Mouse (Mus musculus) lung, postnatal 0 days (tissue): Measurements from ENCODE around the gene Mmp11. TPM values are rescaled to one million over a fixed set of nuclear protein-coding genes. Genes with fewer than 3 reads are reported as not detected.

Source experiments
- ATAC-seq: fragments of 200-750 bp; cut with Nextera tagmentation; 2 replicates; pipeline ENCODE4 v1.8.0; 2017; ENCODE audit warnings: moderate library complexity
- DNase-seq: peaks from one replicate; pipeline ENCODE4 v3.0.0-alpha.2; 2016; ENCODE audit warnings: low spot score
- H3K27ac ChIP-seq: fragments of 300-500 bp; sonication (generic); 2 replicates; pipeline ENCODE4 v1.5.1; 2014; ENCODE audit warnings: antibody characterized with exemption, mild to moderate bottlenecking, low read length, mixed read lengths
- H3K27me3 ChIP-seq: fragments of 300-500 bp; sonication (generic); replicated peaks from 2 replicates; pipeline ENCODE4 v1.6.1; 2014; ENCODE audit warnings: low read length, mixed read lengths; ENCODE audit not compliant: insufficient read depth
- H3K36me3 ChIP-seq: fragments of 300-500 bp; sonication (generic); 2 replicates; pipeline ENCODE4 v1.6.1; 2014; ENCODE audit warnings: low read length, mixed read lengths; ENCODE audit not compliant: insufficient read depth
- H3K4me1 ChIP-seq: fragments of 300-500 bp; sonication (generic); 2 replicates; pipeline ENCODE4 v1.6.1; 2014; ENCODE audit warnings: antibody characterized with exemption, low read depth, low read length, mixed read lengths; ENCODE audit not compliant: insufficient read depth
- H3K4me2 ChIP-seq: fragments of 300-500 bp; sonication (generic); replicated peaks from 2 replicates; pipeline ENCODE4 v1.6.1; 2014; ENCODE audit warnings: low read depth, mild to moderate bottlenecking, low read length, moderate library complexity, mixed read lengths
- H3K4me3 ChIP-seq: fragments of 300-500 bp; sonication (generic); 2 replicates; pipeline ENCODE4 v1.5.1; 2014; ENCODE audit warnings: low read depth, low read length
- H3K9ac ChIP-seq: fragments of 300-500 bp; sonication (generic); replicated peaks from 2 replicates; pipeline ENCODE4 v1.6.1; 2014; ENCODE audit warnings: low read depth, mild to moderate bottlenecking
- H3K9me3 ChIP-seq: fragments of 300-500 bp; sonication (generic); 2 replicates; pipeline ENCODE4 v1.6.1; 2016; ENCODE audit warnings: low read length, mixed read lengths
- CTCF ChIP-seq: IDR thresholded peaks from 2 replicates; pipeline ENCODE4 v1.5.1; 2016; ENCODE audit warnings: antibody characterized with exemption, mild to moderate bottlenecking
- EP300 ChIP-seq: IDR thresholded peaks from 2 replicates; pipeline ENCODE4 v1.6.1; 2016; ENCODE audit warnings: antibody characterized with exemption, mild to moderate bottlenecking, control low read depth
- WGBS: fragments of 180-500 bp; shearing (Covaris S2); extraction: QIAGEN DNeasy Blood & Tissue Kit; methylation state at CpG from one replicate; pipeline ENCODE4 v1.1.7; 2014; 5-methylcytosine and 5-hydroxymethylcytosine counted together
- polyA plus RNA-seq: library from polyadenylated mRNA; unstranded; fragments of >200 nt; fragmentation: Nextera tagmentation; extraction: Ambion mirVana; gene quantifications from 2 replicates; pipeline ENCODE4 v1.2.1, GENCODE M21; 2015

Gene Mmp11
- polyA plus RNA-seq, 1 experiment from 2014 or later = 118 TPM

- H3K27ac ChIP-seq = no peak overlapping the region
- no peaks in the 10 kb centered on the region for H3K9me3 ChIP-seq
- no peaks in the 10 kb centered on the region for H3K36me3 ChIP-seq
- no peak overlapping the region for H3K4me3 ChIP-seq
- 1% methylated on average over 10 of the region's 10 CpGs for WGBS
- no peaks in the 10 kb centered on the region for H3K27me3 ChIP-seq
- no peak overlapping the region; the same call in 1 of the 2 replicates for H3K4me2 ChIP-seq
- H3K9ac ChIP-seq = no peak overlapping the region
- H3K4me1 ChIP-seq = no peaks in the 10 kb centered on the region
- peak; percentile 83 for DNase-seq
- TF ChIP-seq EP300 (no peak), CTCF (peak; percentile 82)
- peak; percentile 83 for ATAC-seq
Measured at GRCm38 (mm10) chr10:75883232-75883552, 53.1 kb downstream of the Mmp11 start.

GRCm38 (mm10) chr10:75882433-75883231 lies 53.7 kb downstream of the Mmp11 start:
- H3K4me3 ChIP-seq = no peak overlapping the region
- no peaks in the 10 kb centered on the region for H3K36me3 ChIP-seq
- no peak overlapping the region for H3K27ac ChIP-seq
- H3K9me3 ChIP-seq = no peaks in the 10 kb centered on the region
- 15% methylated on average over 15 of the region's 15 CpGs for WGBS
- H3K9ac ChIP-seq = no peak overlapping the region
- no peak for ATAC-seq
- DNase-seq = no peak
- H3K4me2 ChIP-seq = no peak overlapping the region; the same call in 1 of the 2 replicates
- no peak for TF ChIP-seq CTCF
- no peak for TF ChIP-seq EP300
- no peaks in the 10 kb centered on the region for H3K27me3 ChIP-seq
- H3K4me1 ChIP-seq = no peaks in the 10 kb centered on the region

- DNase-seq (no peak), ATAC-seq (no peak)
- H3K9ac ChIP-seq = no peak overlapping the region
- H3K4me1 ChIP-seq = no peaks in the 10 kb centered on the region
- H3K4me3 ChIP-seq = no peak overlapping the region
- H3K36me3 ChIP-seq = no peaks in the 10 kb centered on the region
- WGBS = 22% methylated on average over 20 of the region's 20 CpGs
- no peaks in the 10 kb centered on the region for H3K9me3 ChIP-seq
- H3K27ac ChIP-seq = no peak overlapping the region
- no peak overlapping the region for H3K4me2 ChIP-seq
- H3K27me3 ChIP-seq = no peaks in the 10 kb centered on the region
- no peak for TF ChIP-seq CTCF
- no peak for TF ChIP-seq EP300
Measured at GRCm38 (mm10) chr10:75881578-75882432, 54.5 kb downstream of the Mmp11 start.

- H3K4me2 ChIP-seq = no peak overlapping the region
- H3K9ac ChIP-seq = no peak overlapping the region
- WGBS = 40% methylated on average over 6 of the region's 6 CpGs
- no peaks in the 10 kb centered on the region for H3K4me1 ChIP-seq
- DNase-seq (no peak), ATAC-seq (no peak)
- no peak overlapping the region for H3K27ac ChIP-seq
- no peaks in the 10 kb centered on the region for H3K9me3 ChIP-seq
- no peak for TF ChIP-seq CTCF
- TF ChIP-seq EP300 = no peak
- H3K36me3 ChIP-seq = no peaks in the 10 kb centered on the region
- H3K4me3 ChIP-seq = no peak overlapping the region
- no peaks in the 10 kb centered on the region for H3K27me3 ChIP-seq
Measured at GRCm38 (mm10) chr10:75880771-75881577, 55.3 kb downstream of the Mmp11 start.

GRCm38 (mm10) chr10:75880351-75880750 lies 55.9 kb downstream of the Mmp11 start:
- ATAC-seq = no peak
- H3K27me3 ChIP-seq = no peaks in the 10 kb centered on the region
- 91% methylated on average over 10 of the region's 10 CpGs for WGBS
- no peak for DNase-seq
- no peak overlapping the region for H3K4me2 ChIP-seq
- no peak for TF ChIP-seq CTCF
- no peak for TF ChIP-seq EP300
- H3K4me3 ChIP-seq = no peak overlapping the region
- no peaks in the 10 kb centered on the region for H3K4me1 ChIP-seq
- no peak overlapping the region for H3K9ac ChIP-seq
- no peaks in the 10 kb centered on the region for H3K9me3 ChIP-seq
- no peak overlapping the region for H3K27ac ChIP-seq
- no peaks in the 10 kb centered on the region for H3K36me3 ChIP-seq

GRCm38 (mm10) chr10:75878836-75879235 lies 57.5 kb downstream of the Mmp11 start:
- no peak overlapping the region for H3K4me2 ChIP-seq
- 79% methylated on average over 3 of the region's 3 CpGs for WGBS
- TF ChIP-seq CTCF (no peak), EP300 (no peak)
- no peaks in the 10 kb centered on the region for H3K9me3 ChIP-seq
- no peak overlapping the region for H3K27ac ChIP-seq
- H3K36me3 ChIP-seq = no peaks in the 10 kb centered on the region
- DNase-seq (no peak), ATAC-seq (no peak)
- H3K27me3 ChIP-seq = no peaks in the 10 kb centered on the region
- H3K4me3 ChIP-seq = no peak overlapping the region
- no peak overlapping the region for H3K9ac ChIP-seq
- H3K4me1 ChIP-seq = no peaks in the 10 kb centered on the region
